7 mouse cellular contexts compared by ENCODE assay signal in the genomic region with DNA sequence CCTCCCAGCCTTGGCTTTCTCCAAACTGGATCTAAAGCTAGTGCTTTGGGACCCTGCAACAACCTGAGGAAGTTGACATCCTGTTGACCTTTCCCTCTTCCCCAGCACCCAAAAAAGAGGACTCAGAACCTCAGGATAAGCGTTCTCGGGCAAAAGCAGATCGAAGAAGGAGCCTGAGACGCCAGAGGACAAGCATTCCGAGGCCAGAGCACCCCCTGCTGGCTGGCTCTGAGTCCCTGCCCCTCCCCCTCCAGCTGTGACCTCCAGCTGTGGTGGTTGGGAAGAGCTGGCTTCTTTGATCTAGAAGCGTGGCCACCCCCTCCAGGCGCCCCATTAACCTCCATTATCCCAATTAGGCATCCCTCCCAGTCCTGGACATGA. TPM values are rescaled to one million over a fixed set of nuclear protein-coding genes. Genes with fewer than 3 reads are reported as not detected.
A peak's percentile ranks its signal among the peaks of the same experiment; 100 is the strongest.
DNase-seq lines count a peak whose midpoint lies in the region; ATAC-seq lines count a peak whose summit lies in the region.

No protein-coding gene starts in this region.

- H3K4me2 ChIP-seq in limb, embryonic 12.5 days = peak overlapping the region; percentile 91
- peak overlapping the region; percentile 97 for H3K4me2 ChIP-seq in midbrain, embryonic 14.5 days (ENCODE audit: low read length)

- H3K9me3 ChIP-seq in embryonic facial prominence, embryonic 10.5 days = no peaks in the 10 kb centered on the region
- H3K9me3 ChIP-seq in limb, embryonic 12.5 days = no peaks in the 10 kb centered on the region
- no peaks in the 10 kb centered on the region for H3K9me3 ChIP-seq in midbrain, embryonic 14.5 days (ENCODE audit: control insufficient read depth, low read length)

- peak; percentile 89 for DNase-seq in adrenal gland, adult 2 months
- DNase-seq in embryonic facial prominence, embryonic 10.5 days (ENCODE audit: low spot score) = peak; percentile 93
- peak; percentile 86 for DNase-seq in kidney, adult 11 months
- peak; percentile 91 for DNase-seq in midbrain, embryonic 14.5 days
- DNase-seq in spleen, adult 12 weeks (ENCODE audit: low spot score) = peak; percentile 73

- H3K4me3 ChIP-seq in embryonic facial prominence, embryonic 10.5 days = peak overlapping the region; percentile 78
- peak overlapping the region; percentile 62 for H3K4me3 ChIP-seq in limb, embryonic 12.5 days (replicated peaks)
- H3K4me3 ChIP-seq in midbrain, embryonic 14.5 days (replicated peaks; ENCODE audit: low read depth, low read length) = peak overlapping the region; percentile 54

- H3K9ac ChIP-seq in limb, embryonic 12.5 days (replicated peaks) = peak overlapping the region; percentile 81
- H3K9ac ChIP-seq in midbrain, embryonic 14.5 days (replicated peaks; ENCODE audit: low read length) = peak overlapping the region; percentile 72

- peaks cover 6% of the 10 kb centered on the region; the same call in 1 of the 2 replicates for H3K27me3 ChIP-seq in embryonic facial prominence, embryonic 10.5 days (replicated peaks; ENCODE audit: low read depth, poor library complexity, severe bottlenecking)
- H3K27me3 ChIP-seq in limb, embryonic 12.5 days = no peaks in the 10 kb centered on the region
- H3K27me3 ChIP-seq in midbrain, embryonic 14.5 days (ENCODE audit: control insufficient read depth, insufficient read depth, low read length) = no peaks in the 10 kb centered on the region

- peaks cover 39% of the 10 kb centered on the region for H3K4me1 ChIP-seq in embryonic facial prominence, embryonic 10.5 days
- peaks cover 24% of the 10 kb centered on the region for H3K4me1 ChIP-seq in limb, embryonic 12.5 days (replicated peaks)
- 0 out of 2 replicates have a peak, but pooled peaks cover 12% of the 10 kb centered on the region for H3K4me1 ChIP-seq in midbrain, embryonic 14.5 days (ENCODE audit: control insufficient read depth, insufficient read depth, low read length)

- peak overlapping the region; percentile 92 for H3K27ac ChIP-seq in embryonic facial prominence, embryonic 10.5 days (replicated peaks)
- peak overlapping the region; percentile 93 for H3K27ac ChIP-seq in limb, embryonic 12.5 days
- H3K27ac ChIP-seq in midbrain, embryonic 14.5 days (replicated peaks; ENCODE audit: low read depth, low read length) = peak overlapping the region; percentile 58; the same call in 1 of the 2 replicates

- no peaks in the 10 kb centered on the region for H3K36me3 ChIP-seq in embryonic facial prominence, embryonic 10.5 days (replicated peaks)
- H3K36me3 ChIP-seq in limb, embryonic 12.5 days = no peaks in the 10 kb centered on the region
- no peaks in the 10 kb centered on the region for H3K36me3 ChIP-seq in midbrain, embryonic 14.5 days (ENCODE audit: control insufficient read depth, insufficient read depth, low read length)

- 1% methylated on average over 7 of the region's 7 CpGs for WGBS in embryonic facial prominence, embryonic 10.5 days
- under 1% methylated on average over 7 of the region's 7 CpGs for WGBS in limb, embryonic 12.5 days
- WGBS in midbrain, embryonic 14.5 days = under 1% methylated on average over 7 of the region's 7 CpGs

- ATAC-seq in granulocyte monocyte progenitor cell, adult 5-6 weeks (replicated peaks; ENCODE audit: poor library complexity, severe bottlenecking) = peak; percentile 65
- ATAC-seq in limb, embryonic 12.5 days (ENCODE audit: insufficient number of reproducible peaks, insufficient read depth, low FRiP score, low TSS enrichment, low read depth) = no peak; the same call in 1 of the 2 replicates
- ATAC-seq in midbrain, embryonic 14.5 days (ENCODE audit: low FRiP score, low TSS enrichment) = peak; percentile 55; the same call in 1 of the 2 replicates

RNA-seq across cellular contexts. Expression of gene Sp7, which starts 10.2 kb away (rescaled TPM):
- under 1 TPM; 0.09 to 0.14 TPM for total RNA-seq in adrenal gland, adult 2 months (2021)
- 0.50 and 0.55 TPM in 2 replicates for polyA plus RNA-seq in adrenal gland, adult 2 months (2012; rRNA removed)
- polyA plus RNA-seq in embryonic facial prominence, embryonic 10.5 days (2016; fragmentation: Nextera tagmentation; extraction: Ambion mirVana) = 1.4 and 1.7 TPM in 2 replicates
- not detected in 2 replicates for total RNA-seq in granulocyte monocyte progenitor cell, adult 5-6 weeks (2014; fragmentation: Nextera tagmentation)
- total RNA-seq in granulocyte monocyte progenitor cell, adult 5-6 weeks (2017) = not detected in 2 replicates
- polyA plus RNA-seq in limb, embryonic 12.5 days (2016; fragmentation: Nextera tagmentation; extraction: Ambion mirVana) = 3.1 and 4.3 TPM in 2 replicates
- 0.21 TPM in 1 of 2 replicates, not detected in the other for polyA plus RNA-seq in midbrain, embryonic 14.5 days (2014; fragmentation: Nextera tagmentation; extraction: Ambion mirVana)

RNA-seq across cellular contexts. Expression of gene Aaas, which starts 26.6 kb away (rescaled TPM):
- 10 to 100 TPM; 16.8 to 18.1 TPM for total RNA-seq in adrenal gland, adult 2 months (2021)
- polyA plus RNA-seq in adrenal gland, adult 2 months (2012; rRNA removed) = 44.9 and 46.6 TPM in 2 replicates
- polyA plus RNA-seq in embryonic facial prominence, embryonic 10.5 days (2016; fragmentation: Nextera tagmentation; extraction: Ambion mirVana) = 135 and 137 TPM in 2 replicates
- 120 and 123 TPM in 2 replicates for total RNA-seq in granulocyte monocyte progenitor cell, adult 5-6 weeks (2014; fragmentation: Nextera tagmentation)
- 147 and 153 TPM in 2 replicates for total RNA-seq in granulocyte monocyte progenitor cell, adult 5-6 weeks (2017)
- polyA plus RNA-seq in limb, embryonic 12.5 days (2016; fragmentation: Nextera tagmentation; extraction: Ambion mirVana) = 95.6 and 99.6 TPM in 2 replicates
- polyA plus RNA-seq in midbrain, embryonic 14.5 days (2014; fragmentation: Nextera tagmentation; extraction: Ambion mirVana) = 27.6 and 30.6 TPM in 2 replicates

RNA-seq across cellular contexts. Expression of gene Sp1, which starts 28.8 kb away (rescaled TPM):
- total RNA-seq in adrenal gland, adult 2 months (2021) = 10 to 100 TPM; 71.7 to 72.1 TPM
- polyA plus RNA-seq in adrenal gland, adult 2 months (2012; rRNA removed) = 8.5 and 11.1 TPM in 2 replicates
- polyA plus RNA-seq in embryonic facial prominence, embryonic 10.5 days (2016; fragmentation: Nextera tagmentation; extraction: Ambion mirVana) = 9.9 and 10.6 TPM in 2 replicates
- 59.6 and 71.6 TPM in 2 replicates for total RNA-seq in granulocyte monocyte progenitor cell, adult 5-6 weeks (2014; fragmentation: Nextera tagmentation)
- 52.0 and 56.1 TPM in 2 replicates for total RNA-seq in granulocyte monocyte progenitor cell, adult 5-6 weeks (2017)
- polyA plus RNA-seq in limb, embryonic 12.5 days (2016; fragmentation: Nextera tagmentation; extraction: Ambion mirVana) = 11.1 and 12.1 TPM in 2 replicates
- polyA plus RNA-seq in midbrain, embryonic 14.5 days (2014; fragmentation: Nextera tagmentation; extraction: Ambion mirVana) = 6.0 and 7.4 TPM in 2 replicates

RNA-seq across cellular contexts. Expression of gene Myg1, which starts 45.6 kb away (rescaled TPM):
- total RNA-seq in adrenal gland, adult 2 months (2021) = 10 to 100 TPM; 54.1 to 60.3 TPM
- 73.3 and 77.5 TPM in 2 replicates for polyA plus RNA-seq in adrenal gland, adult 2 months (2012; rRNA removed)
- 123 and 126 TPM in 2 replicates for polyA plus RNA-seq in embryonic facial prominence, embryonic 10.5 days (2016; fragmentation: Nextera tagmentation; extraction: Ambion mirVana)
- 63.3 and 88.7 TPM in 2 replicates for total RNA-seq in granulocyte monocyte progenitor cell, adult 5-6 weeks (2014; fragmentation: Nextera tagmentation)
- total RNA-seq in granulocyte monocyte progenitor cell, adult 5-6 weeks (2017) = 55.1 and 59.9 TPM in 2 replicates
- 117 and 120 TPM in 2 replicates for polyA plus RNA-seq in limb, embryonic 12.5 days (2016; fragmentation: Nextera tagmentation; extraction: Ambion mirVana)
- 80.4 and 89.0 TPM in 2 replicates for polyA plus RNA-seq in midbrain, embryonic 14.5 days (2014; fragmentation: Nextera tagmentation; extraction: Ambion mirVana)

RNA-seq across cellular contexts. Expression of gene Pfdn5, which starts 51.2 kb away (rescaled TPM):
- 100 to 1,000 TPM; 416 to 441 TPM for total RNA-seq in adrenal gland, adult 2 months (2021)
- 19.1 and 19.8 TPM in 2 replicates for polyA plus RNA-seq in adrenal gland, adult 2 months (2012; rRNA removed)
- 353 and 356 TPM in 2 replicates for polyA plus RNA-seq in embryonic facial prominence, embryonic 10.5 days (2016; fragmentation: Nextera tagmentation; extraction: Ambion mirVana)
- total RNA-seq in granulocyte monocyte progenitor cell, adult 5-6 weeks (2014; fragmentation: Nextera tagmentation) = 299 and 314 TPM in 2 replicates
- 366 and 404 TPM in 2 replicates for total RNA-seq in granulocyte monocyte progenitor cell, adult 5-6 weeks (2017)
- 431 and 445 TPM in 2 replicates for polyA plus RNA-seq in limb, embryonic 12.5 days (2016; fragmentation: Nextera tagmentation; extraction: Ambion mirVana)
- 562 and 649 TPM in 2 replicates for polyA plus RNA-seq in midbrain, embryonic 14.5 days (2014; fragmentation: Nextera tagmentation; extraction: Ambion mirVana)
